Mouse (Mus musculus): ENCODE measurements around the gene Gata1. TPM values are rescaled to one million over a fixed set of nuclear protein-coding genes. Genes with fewer than 3 reads are reported as not detected.

The Gata1 gene
- total and polyA plus RNA-seq, 3 experiments: 128 to 496 (median 385) TPM

DNA sequence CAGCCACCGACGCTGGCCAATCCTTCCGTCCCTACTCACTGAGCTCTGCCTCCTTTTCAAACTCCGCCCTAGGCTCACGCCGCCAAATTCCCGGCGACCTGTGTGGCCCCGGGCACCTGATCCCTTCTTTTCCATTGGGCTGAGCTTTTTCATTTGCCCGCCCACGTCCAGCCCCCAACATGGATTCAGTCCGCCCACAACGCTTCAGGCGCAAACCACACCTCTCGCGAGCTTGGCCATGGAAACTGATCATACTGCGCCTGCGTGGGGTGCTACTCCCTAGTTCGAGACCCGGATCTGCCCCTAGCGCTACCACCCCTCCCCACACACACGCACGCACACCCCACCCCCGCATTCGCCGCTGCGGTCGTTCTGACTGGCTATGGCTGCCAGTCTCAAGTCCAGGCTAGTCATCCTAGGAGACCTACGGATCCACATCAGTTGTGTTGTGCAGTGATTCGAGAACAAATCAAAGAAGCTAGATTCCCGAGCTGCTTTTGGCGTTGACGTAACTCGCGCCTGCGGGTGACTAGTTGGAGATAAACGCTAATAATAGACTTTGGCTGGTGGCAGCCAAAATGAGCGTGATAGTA lies 29.9 kb downstream of the Gata1 start (continued):
- peak; percentile 68; the same call in 1 of the 2 replicates for TF ChIP-seq HCFC1 (IDR thresholded peaks at IDR 0.05; ENCODE audit: low read depth, low read length)
- no peak for TF ChIP-seq KAT2A (conservative IDR thresholded peaks at IDR 0.05; ENCODE audit: low read depth, low read length)
- 0 out of 2 replicates have a peak, but pooled peaks have one; percentile 29 for TF ChIP-seq E2F4 (IDR thresholded peaks at IDR 0.05; ENCODE audit: borderline replicate concordance, low read depth, low read length)
- TF ChIP-seq NELFE (IDR thresholded peaks at IDR 0.05; ENCODE audit: low read depth, low read length): no peak; the same call in 1 of the 2 replicates
- TF ChIP-seq POLR2A (IDR thresholded peaks at IDR 0.05; ENCODE audit: control insufficient read depth in 1 of 2, insufficient read depth in 1 of 2, low read depth in 1 of 2, low read length in 2 of 2, poor library complexity in 1 of 2): 0 out of 4 replicates have a peak, but pooled peaks of 1 of the 2 experiments have one; percentile 1
- no peak for TF ChIP-seq TBP (IDR thresholded peaks at IDR 0.05; ENCODE audit: low read depth, low read length)
- TF ChIP-seq MAFK (IDR thresholded peaks at IDR 0.05; ENCODE audit: borderline replicate concordance, low read depth, low read length): no peak
- peak; percentile 83 for TF ChIP-seq NRF1 (IDR thresholded peaks at IDR 0.05; ENCODE audit: insufficient read depth, low read depth, low read length, poor library complexity, severe bottlenecking)
- peak; percentile 97 for TF ChIP-seq MEF2A (IDR thresholded peaks at IDR 0.05; ENCODE audit: extremely low read depth, insufficient replicate concordance, low read depth, low read length, poor library complexity, severe bottlenecking)
- TF ChIP-seq CHD1 (IDR thresholded peaks at IDR 0.05; ENCODE audit: low read depth, low read length): no peak
- TF ChIP-seq ZNF384 (IDR thresholded peaks at IDR 0.05; ENCODE audit: low read depth, low read length): no peak
- TF ChIP-seq RAD21 (IDR thresholded peaks at IDR 0.05; ENCODE audit: low read depth, low read length): no peak
- peak; percentile 59; the same call in 1 of the 2 replicates for TF ChIP-seq MAZ (IDR thresholded peaks at IDR 0.05; ENCODE audit: low read depth, low read length)

DNA sequence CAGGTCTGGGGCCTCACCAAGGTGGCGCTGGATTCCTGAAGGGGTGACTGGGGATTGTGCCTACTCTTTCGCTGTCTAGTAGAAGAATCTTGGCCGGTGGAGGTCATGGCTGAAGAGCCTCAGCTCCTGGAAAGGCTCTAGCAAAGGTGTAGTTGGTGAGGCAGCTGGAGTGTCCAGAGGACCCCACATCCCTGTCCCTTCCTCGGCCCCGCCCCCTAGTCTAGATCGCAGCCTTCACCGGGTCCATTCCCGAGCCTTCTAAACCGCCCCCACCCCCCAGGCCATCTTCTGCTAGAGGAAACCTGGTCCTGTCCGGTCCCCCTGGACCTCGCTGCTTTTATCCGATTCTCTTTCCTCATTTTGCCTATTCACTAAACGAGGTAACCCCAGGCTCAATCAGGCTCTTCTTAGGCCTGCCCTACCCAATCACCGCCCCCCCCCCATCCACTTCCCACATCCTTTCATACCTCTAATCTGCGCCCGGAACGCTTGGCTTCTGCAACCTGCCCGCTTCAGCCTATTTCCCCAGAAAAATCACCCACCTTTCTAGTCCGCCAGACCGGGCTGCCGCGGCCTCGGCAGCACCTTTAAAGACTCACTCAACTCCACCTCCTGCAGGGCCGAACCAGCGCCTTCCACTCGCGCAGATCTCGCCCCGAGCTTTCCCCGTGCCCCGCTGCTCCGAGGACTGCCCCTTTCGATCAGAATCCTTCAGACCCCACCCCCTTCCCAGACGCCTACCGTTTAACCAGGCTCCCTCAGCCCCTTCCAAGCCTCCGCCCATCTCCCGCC lies 30.6 kb downstream of the Gata1 start, which contains the start of gene Hdac6:
Hdac6 (minus strand) TSS at position 782 of the 792 bp plus-strand sequence.
- Histone ChIP-seq H3K27ac (ENCODE audit: control insufficient read depth, low read depth, low read length) (peak within 1 kb of the TSS; percentile 13; the same call in 1 of the 2 replicates), H3K4me1 (ENCODE audit: control insufficient read depth in 1 of 2, insufficient read depth in 2 of 2, low read length in 2 of 2) (peaks cover 3 to 8% of the 10 kb centered on the region in 2 experiments; a peak in 3 of 4 replicates), H3K79me2 (ENCODE audit: control insufficient read depth, insufficient read depth, low read length, poor library complexity) (no peaks in the 10 kb centered on the region), H3K27me3 (ENCODE audit: control insufficient read depth in 1 of 2, insufficient read depth in 2 of 2, low read length in 2 of 2) (no peaks in the 10 kb centered on the region), H3K9me3 (replicated peaks; ENCODE audit: insufficient read depth, low read length) (no peaks in the 10 kb centered on the region), H3K9ac (ENCODE audit: control insufficient read depth, low read depth, low read length, poor library complexity, severe bottlenecking) (peak within 1 kb of the TSS; percentile 73), H3K36me3 (ENCODE audit: control insufficient read depth in 1 of 2, insufficient read depth in 2 of 2, low read length in 2 of 2) (peaks cover 0 to 4% of the 10 kb centered on the region in 2 experiments; a peak in 1 of 4 replicates), H3K4me3 (ENCODE audit: control insufficient read depth in 1 of 2, insufficient read depth in 1 of 2, low read depth in 2 of 2, low read length in 2 of 2) (peak within 1 kb of the TSS; percentile 78 to 81)
- DNase-seq (ENCODE audit: low read depth, low spot score): no peak
- no peak for TF ChIP-seq ZKSCAN1 (IDR thresholded peaks at IDR 0.05; ENCODE audit: low read depth, low read length)
- no peak for TF ChIP-seq USF2 (IDR thresholded peaks at IDR 0.05; ENCODE audit: borderline replicate concordance in 1 of 2, insufficient read depth in 1 of 2, low read depth in 1 of 2, low read length in 2 of 2)
- TF ChIP-seq KAT2A (conservative IDR thresholded peaks at IDR 0.05; ENCODE audit: low read depth, low read length): no peak
- TF ChIP-seq HCFC1 (IDR thresholded peaks at IDR 0.05; ENCODE audit: low read depth, low read length): no peak
- no peak for TF ChIP-seq RCOR1 (IDR thresholded peaks at IDR 0.05; ENCODE audit: low read depth, low read length)
- no peak for TF ChIP-seq ETS1 (IDR thresholded peaks at IDR 0.05; ENCODE audit: low read depth, low read length)
- no peak for TF ChIP-seq POLR2AphosphoS5 (IDR thresholded peaks at IDR 0.05; ENCODE audit: borderline replicate concordance, low read depth, low read length)
- no peak for TF ChIP-seq TBP (IDR thresholded peaks at IDR 0.05; ENCODE audit: low read depth, low read length)
- no peak for TF ChIP-seq MAX (IDR thresholded peaks at IDR 0.05; ENCODE audit: low read length)
- no peak for TF ChIP-seq BHLHE40 (IDR thresholded peaks at IDR 0.05; ENCODE audit: borderline replicate concordance, low read depth, low read length)
- peak; percentile 45 for TF ChIP-seq NELFE (IDR thresholded peaks at IDR 0.05; ENCODE audit: low read depth, low read length)
- no peak for TF ChIP-seq MAFK (IDR thresholded peaks at IDR 0.05; ENCODE audit: borderline replicate concordance, low read depth, low read length)
- TF ChIP-seq CTCF (IDR thresholded peaks at IDR 0.05 in 2 of 3, conservative IDR thresholded peaks at IDR 0.05 in 1 of 3; ENCODE audit: control insufficient read depth in 1 of 3, insufficient read depth in 1 of 3, low read depth in 2 of 3, low read length in 3 of 3, poor library complexity in 1 of 3, severe bottlenecking in 1 of 3): no peak
- TF ChIP-seq NRF1 (IDR thresholded peaks at IDR 0.05; ENCODE audit: insufficient read depth, low read depth, low read length, poor library complexity, severe bottlenecking): no peak
- no peak for TF ChIP-seq CHD2 (IDR thresholded peaks at IDR 0.05; ENCODE audit: low read length)
- TF ChIP-seq SMC3 (IDR thresholded peaks at IDR 0.05; ENCODE audit: low read depth, low read length): no peak
- no peak for TF ChIP-seq MYB (IDR thresholded peaks at IDR 0.05; ENCODE audit: low read depth, low read length)
- TF ChIP-seq SIN3A (IDR thresholded peaks at IDR 0.05; ENCODE audit: low read length): peak; percentile 47
- TF ChIP-seq UBTF (IDR thresholded peaks at IDR 0.05; ENCODE audit: borderline replicate concordance, insufficient read depth, low read depth, low read length): no peak
- no peak for TF ChIP-seq TAL1 (IDR thresholded peaks at IDR 0.05; ENCODE audit: low read length)
- no peak for TF ChIP-seq TCF12 (IDR thresholded peaks at IDR 0.05; ENCODE audit: low read depth, low read length)
- 0 out of 2 replicates have a peak, but pooled peaks have one; percentile 4 for TF ChIP-seq ZC3H11A (IDR thresholded peaks at IDR 0.05; ENCODE audit: low read depth, low read length)
- no peak for TF ChIP-seq POLR2AphosphoS2 (IDR thresholded peaks at IDR 0.05; ENCODE audit: low read length)
- no peak for TF ChIP-seq ELF1 (IDR thresholded peaks at IDR 0.05; ENCODE audit: low read depth, low read length)

Data from MEL (cell line).